Mouse (Mus musculus): ENCODE results near the gene Katna1.

The Katna1 gene

GRCm38 (mm10) chr10:7779751-7780237 lies 54.0 kb downstream of the Katna1 start:
- no peak for DNase-seq (ENCODE audit: low spot score)

GRCm38 (mm10) chr10:7780238-7781176 lies 54.7 kb downstream of the Katna1 start:
- peak; percentile 86 for DNase-seq (ENCODE audit: low spot score)

DNA sequence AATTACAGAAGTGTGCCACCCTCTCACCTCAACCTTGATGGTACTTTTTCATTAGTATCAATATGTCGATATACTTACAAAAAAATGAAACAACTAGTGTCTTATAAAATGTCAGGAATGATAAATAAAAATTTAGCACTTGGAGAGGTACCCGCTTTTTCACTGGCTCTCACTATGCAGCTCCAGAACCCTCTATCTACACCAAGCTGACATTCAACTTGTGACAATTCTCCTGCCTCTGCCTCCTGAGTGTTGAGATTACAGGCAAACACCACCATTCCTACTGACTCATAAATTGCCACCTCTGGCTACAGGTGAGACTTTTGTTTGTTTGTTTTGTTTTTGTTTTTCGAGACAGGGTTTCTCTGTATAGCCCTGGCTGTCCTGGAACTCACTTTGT lies 55.4 kb downstream of the Katna1 start:
- no peak for DNase-seq (ENCODE audit: low spot score)

GRCm38 (mm10) chr10:7787319-7787718 lies 61.5 kb downstream of the Katna1 start:
- DNase-seq (ENCODE audit: low spot score), result no peak

DNA sequence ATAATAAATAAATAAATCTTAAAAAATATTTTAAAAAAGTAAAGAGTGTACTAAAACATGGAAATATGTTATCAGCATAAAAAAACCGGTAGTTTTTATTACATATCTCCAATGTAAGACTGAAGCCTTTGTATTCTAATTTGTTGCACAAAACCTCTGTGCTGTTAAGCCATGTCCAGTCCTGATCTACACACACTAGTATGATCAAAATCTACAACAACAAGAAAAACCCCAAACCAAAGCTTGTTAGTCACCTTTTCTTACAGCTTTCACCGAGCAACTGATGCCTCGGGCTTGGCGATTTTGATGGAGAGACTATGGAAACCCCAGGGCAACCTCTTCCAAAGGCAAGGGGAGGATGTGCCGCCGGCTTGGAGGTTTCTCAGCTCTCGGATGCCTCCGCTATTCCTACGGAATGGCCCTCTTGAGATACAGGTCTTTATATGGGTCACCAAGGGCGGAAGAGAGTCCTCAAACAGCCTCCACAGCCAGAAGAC lies 66.5 kb downstream of the Katna1 start:
- no peak for DNase-seq (ENCODE audit: low spot score)

DNA sequence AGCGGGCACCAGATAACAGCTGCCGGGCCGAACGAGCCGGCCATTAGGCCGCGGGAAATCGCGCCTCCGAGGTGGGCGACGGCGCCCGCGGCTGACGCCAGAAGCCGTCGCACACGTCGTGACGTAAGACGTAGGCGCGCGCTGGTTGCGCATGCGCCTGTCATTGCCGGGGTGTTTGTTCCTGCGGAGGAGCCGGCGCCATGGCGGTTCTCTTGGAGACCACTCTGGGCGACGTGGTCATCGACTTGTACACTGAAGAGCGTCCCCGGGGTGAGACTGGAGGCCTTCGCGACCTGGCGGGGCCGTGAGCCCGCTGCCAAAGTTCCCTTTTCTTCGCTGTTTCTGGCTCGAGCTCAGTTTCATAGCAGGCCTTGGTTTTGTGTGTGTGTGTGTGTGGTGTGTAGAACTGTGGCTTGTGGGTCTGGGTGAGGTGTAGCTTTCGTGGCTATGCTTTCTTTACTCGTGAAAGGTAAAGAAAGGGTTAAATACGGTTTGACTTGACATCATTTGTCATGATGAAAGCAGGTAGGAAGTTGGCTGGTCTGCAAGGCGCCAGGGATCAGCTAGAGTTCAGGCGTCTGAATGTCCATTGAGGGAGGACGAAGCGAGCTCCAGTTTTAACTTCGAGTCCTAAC lies 67.1 kb downstream of the Katna1 start, which contains the start of the genes Ginm1 and Ppil4:
TSS of gene Ginm1 (minus strand) at position 74 of the 635 bp plus-strand sequence.
TSS of gene Ppil4 (plus strand) at position 141 of the 635 bp plus-strand sequence.
- DNase-seq (ENCODE audit: low spot score), result peak; percentile 90

DNA sequence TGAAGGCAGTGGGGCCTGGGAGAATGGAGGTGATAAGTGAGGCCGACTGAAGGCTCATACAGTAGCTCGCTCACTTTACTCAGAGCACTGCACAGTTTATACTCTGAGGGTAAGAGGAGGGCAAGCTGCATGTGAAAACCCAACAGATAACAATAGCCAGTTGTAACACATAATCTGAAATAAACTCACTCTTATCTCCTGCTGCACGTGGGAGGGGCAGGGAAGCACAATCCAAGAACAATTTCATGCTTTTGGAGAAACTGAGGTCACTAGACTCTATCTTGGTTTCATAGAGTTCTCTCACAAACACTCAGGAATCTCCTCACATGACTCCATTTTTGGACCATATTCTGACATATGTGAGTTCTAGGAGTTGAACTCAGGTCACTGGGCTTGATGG lies 75.5 kb downstream of the Katna1 start:
- no peak for DNase-seq (ENCODE audit: low spot score)

GRCm38 (mm10) chr10:7802519-7803140 lies 76.8 kb downstream of the Katna1 start:
- no peak for DNase-seq (ENCODE audit: low spot score)

DNA sequence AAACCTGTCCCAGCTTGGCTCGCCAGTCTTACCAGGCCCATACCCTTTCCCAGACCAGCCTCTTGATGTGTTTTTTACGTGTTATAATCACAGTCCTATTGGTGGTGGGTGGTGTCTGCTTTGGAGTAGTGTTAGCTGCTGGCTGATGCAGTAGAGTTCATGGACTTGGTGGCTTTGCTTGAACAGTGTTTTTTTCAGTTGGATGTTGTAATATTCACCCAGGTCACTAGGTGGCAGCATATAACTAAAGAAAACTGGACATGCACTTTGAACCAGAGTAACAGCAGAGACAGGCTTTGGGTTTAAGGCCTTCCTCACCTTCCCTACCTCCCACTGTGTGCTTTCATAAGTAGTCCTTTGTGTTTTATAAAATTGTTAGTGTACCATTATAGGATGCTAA lies 84.1 kb downstream of the Katna1 start:
- peak; percentile 29 for DNase-seq (ENCODE audit: low spot score)

Data from urinary bladder, postnatal 25 days (tissue).